Mouse (Mus musculus) ovary, postnatal 14 days (tissue): ENCODE data around the gene Zfp738.
"Not testable (repeated sequence)": the region's sequence is repeated elsewhere in the genome, so short reads cannot be mapped to it uniquely, and the experiment has no call there.

ENCODE experiments used
- DNase-seq: peaks from one replicate; pipeline ENCODE4 v3.0.0; 2022; ENCODE audit warnings: low spot score

Gene Zfp738

GRCm38 (mm10) chr13:67686971-67687370 lies at the start of gene Zfp738:
Zfp738 (minus strand) TSS chr13:67687071.
- DNase-seq: no peak

GRCm38 (mm10) chr13:67734391-67734790 lies 47.5 kb upstream of the Zfp738 start:
- DNase-seq: not testable (repeated sequence)

- peak; percentile 7 for DNase-seq
Measured at GRCm38 (mm10) chr13:67729441-67729840, 42.6 kb upstream of the Zfp738 start.

DNA sequence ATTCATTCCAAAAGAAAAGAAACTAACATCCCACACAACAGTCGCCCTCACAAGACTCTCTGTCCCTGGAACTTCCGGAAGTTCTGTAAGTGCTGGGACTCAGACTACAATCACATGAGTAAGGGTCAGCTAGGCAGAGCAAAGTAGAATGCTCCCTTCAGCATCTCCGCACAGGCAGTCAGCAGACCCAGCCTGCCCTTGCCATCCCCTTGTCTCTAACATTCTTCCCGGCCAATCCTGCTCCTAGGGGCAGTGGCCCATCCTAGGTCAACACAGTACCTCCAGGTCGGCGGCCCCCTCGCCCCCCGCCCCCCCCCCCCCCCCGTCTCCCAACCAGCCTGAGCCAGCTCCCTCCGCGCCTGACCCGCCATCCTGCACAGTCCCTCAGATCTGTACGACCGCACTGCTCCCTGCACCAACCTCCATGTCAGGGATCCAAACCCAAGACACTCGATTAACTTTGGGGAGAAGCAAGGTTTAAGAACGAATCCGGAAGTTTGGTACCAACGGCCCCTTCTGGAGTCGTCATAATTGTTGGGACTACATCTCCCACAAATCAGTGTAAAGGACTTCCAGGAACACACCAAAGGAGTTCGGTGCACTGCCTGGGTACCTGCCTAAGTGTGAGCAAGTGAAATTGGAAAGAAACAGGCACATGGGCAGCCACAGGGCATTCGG lies 41.9 kb upstream of the Zfp738 start, which contains the start of gene Zfp65:
Zfp65 (minus strand) TSS at position 533 of the 678 bp plus-strand sequence.
- DNase-seq: peak; percentile 43

DNA sequence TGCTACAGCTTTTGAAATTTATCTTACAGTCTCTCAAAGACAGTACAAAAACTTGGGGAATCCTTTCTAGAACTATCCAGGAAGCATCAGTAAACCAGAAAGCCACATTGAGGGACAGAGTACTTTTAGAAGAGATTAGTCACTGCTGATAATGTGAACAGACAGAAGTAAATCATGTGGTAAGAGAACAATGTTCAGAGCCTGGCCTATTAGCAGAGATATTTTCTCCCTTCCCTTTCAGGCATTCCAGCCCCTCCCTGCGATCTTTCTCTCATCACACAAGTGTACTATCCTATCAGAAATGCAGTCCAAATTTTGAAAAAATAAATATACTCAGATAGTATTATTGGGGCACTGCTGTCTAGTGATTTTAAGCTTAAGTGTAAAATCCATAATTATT lies 41.2 kb upstream of the Zfp738 start:
- no peak for DNase-seq

DNA sequence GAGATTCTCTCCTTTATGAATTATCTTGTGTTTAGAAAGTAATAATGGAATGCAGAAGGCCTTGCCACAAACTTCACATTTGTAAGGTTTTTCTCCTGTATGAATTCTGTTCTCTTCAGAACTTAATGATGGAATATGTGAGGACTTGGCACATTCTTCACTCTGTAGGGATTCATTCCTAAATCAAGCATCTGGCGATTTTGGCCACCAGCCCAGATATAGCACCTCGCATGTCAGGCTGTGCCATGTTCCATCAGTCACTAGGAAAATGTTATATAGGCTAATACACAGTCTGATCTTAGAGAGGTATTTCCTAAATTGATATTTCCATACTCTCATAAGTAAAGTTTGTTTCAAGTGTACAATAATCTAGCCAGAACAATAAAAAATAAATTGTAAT lies 38.5 kb upstream of the Zfp738 start:
- not testable (repeated sequence) for DNase-seq

DNA sequence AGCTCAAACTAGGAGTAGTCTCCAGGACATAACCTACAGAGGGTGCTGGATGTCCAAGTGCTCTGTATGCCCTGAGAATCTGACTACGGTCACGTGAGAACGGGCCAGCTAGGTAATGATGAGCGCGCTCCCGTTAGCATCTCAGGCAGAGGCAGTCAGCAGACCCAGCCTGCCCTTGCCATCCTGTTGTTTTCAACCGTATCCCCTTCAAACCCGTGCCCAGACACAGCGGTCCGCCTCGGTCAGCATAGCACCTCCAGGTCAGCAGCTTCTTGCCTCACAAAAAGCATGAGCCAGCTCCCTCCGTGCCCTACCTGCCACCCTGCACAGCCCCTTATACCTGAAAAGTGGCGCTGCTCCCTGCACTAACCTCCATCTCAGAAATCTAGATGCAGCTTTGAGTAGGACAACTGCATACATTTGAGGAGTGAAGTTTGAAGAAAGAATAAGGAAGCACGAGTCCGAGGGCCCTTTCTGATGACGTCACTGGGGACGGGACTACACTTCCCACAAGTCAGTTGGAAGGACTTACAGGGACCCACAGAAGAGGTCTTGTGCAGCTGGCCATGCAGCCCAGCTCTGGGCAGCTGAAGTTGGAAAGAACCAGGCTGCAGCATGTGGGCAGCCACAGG lies 37.1 kb upstream of the Zfp738 start:
- DNase-seq: peak; percentile 73

- not testable (repeated sequence) for DNase-seq
Measured at GRCm38 (mm10) chr13:67683841-67684240, 3.0 kb downstream of the Zfp738 start.

GRCm38 (mm10) chr13:67682959-67683735 lies 3.7 kb downstream of the Zfp738 start:
- DNase-seq: peak; percentile 58

- no peak for DNase-seq
Measured at GRCm38 (mm10) chr13:67674902-67675301, 12.0 kb downstream of the Zfp738 start.

DNA sequence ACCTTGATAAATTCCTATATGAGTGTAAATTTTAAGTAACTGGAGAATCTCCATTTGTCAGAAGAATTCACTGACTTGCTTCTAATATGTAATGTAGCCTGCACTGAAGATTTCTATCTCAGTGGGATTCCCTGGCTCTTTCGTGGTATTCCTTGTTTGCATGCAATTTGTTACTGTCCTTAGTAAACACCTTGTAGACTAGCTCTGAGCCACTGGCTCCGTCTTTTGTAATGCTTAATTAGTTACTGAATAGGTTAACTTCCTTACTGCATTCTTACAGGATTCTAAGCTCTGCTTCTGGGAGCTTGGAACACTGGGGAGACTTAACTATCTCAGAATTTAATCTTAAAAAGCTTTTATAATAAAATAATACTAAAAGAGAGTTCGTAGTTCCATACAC lies 34.4 kb downstream of the Zfp738 start:
- DNase-seq: no peak

DNA sequence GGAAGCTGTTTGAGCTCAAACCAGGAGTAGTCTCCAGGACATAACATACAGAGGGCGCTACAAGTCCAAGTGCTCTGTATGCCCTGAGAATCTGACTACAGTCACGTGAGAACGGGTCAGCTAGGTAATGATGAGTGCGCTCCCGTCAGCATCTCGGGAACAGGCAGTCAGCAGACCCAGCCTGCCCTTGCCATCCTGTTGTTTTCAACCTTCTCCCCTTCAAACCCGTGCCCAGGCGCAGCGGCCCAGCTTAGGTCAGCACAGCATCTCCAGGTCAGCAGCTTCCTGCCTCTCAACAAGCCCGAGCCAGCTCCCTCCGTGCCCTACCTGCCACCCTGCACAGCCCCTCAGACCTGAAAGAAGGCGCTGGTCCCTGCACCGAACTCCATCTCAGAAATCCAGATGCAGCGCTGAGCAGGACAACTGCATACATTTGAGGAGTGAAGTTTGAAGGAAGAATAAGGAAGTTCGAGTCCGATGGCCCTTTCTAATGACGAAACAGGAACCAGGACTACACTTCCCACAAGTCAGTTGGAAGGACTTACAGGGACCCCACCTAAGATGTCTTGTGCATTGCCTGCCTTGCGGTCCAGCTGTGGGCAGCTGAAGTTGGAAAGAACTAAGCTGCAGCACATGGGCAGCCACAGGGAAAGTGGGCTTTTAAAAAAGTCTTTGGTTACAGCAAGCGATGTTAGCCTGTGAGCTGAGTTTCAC lies 49.4 kb downstream of the Zfp738 start, which contains the start of the genes Gm49345 and Zfp729a:
Gm49345 (minus strand) TSS at position 476 of the 714 bp plus-strand sequence.
Zfp729a (minus strand) TSS at position 498 of the 714 bp plus-strand sequence.
- DNase-seq: peak; percentile 66

- DNase-seq: no peak
Measured at GRCm38 (mm10) chr13:67610108-67610507, 76.8 kb downstream of the Zfp738 start.

GRCm38 (mm10) chr13:67609066-67609876 lies 77.6 kb downstream of the Zfp738 start, which contains the start of gene Zfp729b:
Zfp729b (minus strand) TSS chr13:67609707.
- DNase-seq: peak; percentile 84
